Mouse (Mus musculus): Measurements from ENCODE around the gene Atxn1. TPM values are rescaled to one million over a fixed set of nuclear protein-coding genes. Genes with fewer than 3 reads are reported as not detected.

Gene Atxn1
- 7.1 and 7.7 TPM in 2 replicates for polyA plus RNA-seq (2016; fragmentation: Nextera tagmentation; extraction: Ambion mirVana)

GRCm38 (mm10) chr13:45964853-45965593, at the start of gene Atxn1:
Gene Atxn1, minus strand, starts transcription at chr13:45965008.
- Histone ChIP-seq H3K36me3 (no peaks in the 10 kb centered on the region), H3K4me2 (peak within 1 kb of the TSS; percentile 84), H3K9me3 (replicated peaks) (no peaks in the 10 kb centered on the region), H3K4me1 (replicated peaks) (peaks cover 33% of the 10 kb centered on the region), H3K9ac (peak within 1 kb of the TSS; percentile 97), H3K27ac (ENCODE audit: poor library complexity, severe bottlenecking) (peak within 1 kb of the TSS; percentile 96), H3K4me3 (peak within 1 kb of the TSS; percentile 92), H3K27me3 (replicated peaks) (no peaks in the 10 kb centered on the region)
- WGBS: under 1% methylated on average over 45 of the region's 53 CpGs
- ATAC-seq (ENCODE audit: insufficient number of reproducible peaks, low FRiP score): peak; percentile 79

GRCm38 (mm10) chr13:46011232-46011631, 46.4 kb upstream of the Atxn1 start:
- Histone ChIP-seq H3K4me2 (no peak overlapping the region), H3K27ac (ENCODE audit: poor library complexity, severe bottlenecking) (no peak overlapping the region), H3K36me3 (no peaks in the 10 kb centered on the region), H3K4me3 (no peak overlapping the region), H3K9me3 (replicated peaks) (no peaks in the 10 kb centered on the region), H3K9ac (no peak overlapping the region), H3K4me1 (replicated peaks) (peaks cover 17% of the 10 kb centered on the region), H3K27me3 (replicated peaks) (peaks cover 3% of the 10 kb centered on the region; the same call in 1 of the 2 replicates)
- ATAC-seq (ENCODE audit: insufficient number of reproducible peaks, low FRiP score): no peak
- 23% methylated on average over 9 of the region's 9 CpGs for WGBS

DNA sequence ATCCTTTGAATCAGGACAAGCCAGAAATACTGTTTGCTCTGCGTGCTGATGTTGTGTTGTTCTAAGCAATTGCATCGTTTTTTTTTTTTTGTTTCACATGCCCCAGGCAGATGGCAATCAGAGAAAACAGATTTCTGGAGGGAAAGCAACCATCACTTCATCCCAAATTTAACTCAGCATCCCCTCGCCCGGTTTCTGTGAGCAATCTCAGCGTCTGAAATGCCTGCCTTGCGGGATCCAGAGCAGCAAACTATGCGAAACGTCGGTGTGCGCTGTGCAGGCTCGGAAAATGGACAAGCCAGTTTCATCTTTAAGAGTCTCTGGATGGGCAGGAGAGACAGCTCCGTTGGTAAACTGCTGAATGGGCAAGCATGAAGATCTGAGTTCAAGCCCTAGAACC, 45.3 kb upstream of the Atxn1 start:
- no peak for ATAC-seq (ENCODE audit: insufficient number of reproducible peaks, low FRiP score)
- H3K36me3 ChIP-seq: no peaks in the 10 kb centered on the region
- H3K4me1 ChIP-seq (replicated peaks): peaks cover 26% of the 10 kb centered on the region
- H3K9me3 ChIP-seq (replicated peaks): no peaks in the 10 kb centered on the region
- H3K9ac ChIP-seq: no peak overlapping the region
- H3K27me3 ChIP-seq (replicated peaks): peaks cover 3% of the 10 kb centered on the region; the same call in 1 of the 2 replicates
- H3K27ac ChIP-seq (ENCODE audit: poor library complexity, severe bottlenecking): no peak overlapping the region
- H3K4me3 ChIP-seq: no peak overlapping the region
- H3K4me2 ChIP-seq: no peak overlapping the region
- WGBS: 73% methylated on average over 12 of the region's 12 CpGs

- peak overlapping the region; percentile 21 for H3K4me3 ChIP-seq
- H3K4me2 ChIP-seq: peak overlapping the region; percentile 65
- ATAC-seq (ENCODE audit: insufficient number of reproducible peaks, low FRiP score): no peak
- WGBS: 20% methylated on average over 30 of the region's 30 CpGs
- peak overlapping the region; percentile 35; the same call in 1 of the 2 replicates for H3K9ac ChIP-seq
- no peaks in the 10 kb centered on the region for H3K36me3 ChIP-seq
- H3K27me3 ChIP-seq (replicated peaks): peaks cover 3% of the 10 kb centered on the region; the same call in 1 of the 2 replicates
- no peak overlapping the region for H3K27ac ChIP-seq (ENCODE audit: poor library complexity, severe bottlenecking)
- no peaks in the 10 kb centered on the region for H3K9me3 ChIP-seq (replicated peaks)
- peaks cover 26% of the 10 kb centered on the region for H3K4me1 ChIP-seq (replicated peaks)
Measured at GRCm38 (mm10) chr13:46008831-46009666, 44.2 kb upstream of the Atxn1 start.

- Histone ChIP-seq H3K36me3 (no peaks in the 10 kb centered on the region), H3K4me2 (peak overlapping the region; percentile 34), H3K9ac (0 out of 2 replicates have a peak overlapping the region, but pooled peaks have one; percentile 7), H3K27ac (ENCODE audit: poor library complexity, severe bottlenecking) (peak overlapping the region; percentile 73), H3K4me1 (replicated peaks) (peaks cover 26% of the 10 kb centered on the region), H3K9me3 (replicated peaks) (no peaks in the 10 kb centered on the region), H3K27me3 (replicated peaks) (peaks cover 3% of the 10 kb centered on the region; the same call in 1 of the 2 replicates), H3K4me3 (no peak overlapping the region)
- ATAC-seq (ENCODE audit: insufficient number of reproducible peaks, low FRiP score): peak; percentile 69; the same call in 1 of the 2 replicates
- 10% methylated on average over 4 of the region's 4 CpGs for whole genome bisulfite sequencing
Measured at GRCm38 (mm10) chr13:46006211-46007102, 41.6 kb upstream of the Atxn1 start.

- H3K4me1 ChIP-seq (replicated peaks): peaks cover 26% of the 10 kb centered on the region
- WGBS: 55% methylated on average over 7 of the region's 7 CpGs
- H3K27me3 ChIP-seq (replicated peaks): peaks cover 3% of the 10 kb centered on the region; the same call in 1 of the 2 replicates
- peak overlapping the region; percentile 53; the same call in 1 of the 2 replicates for H3K9ac ChIP-seq
- H3K4me2 ChIP-seq: peak overlapping the region; percentile 34
- H3K4me3 ChIP-seq: no peak overlapping the region
- peak overlapping the region; percentile 73 for H3K27ac ChIP-seq (ENCODE audit: poor library complexity, severe bottlenecking)
- H3K36me3 ChIP-seq: no peaks in the 10 kb centered on the region
- no peak for ATAC-seq (ENCODE audit: insufficient number of reproducible peaks, low FRiP score)
- no peaks in the 10 kb centered on the region for H3K9me3 ChIP-seq (replicated peaks)
Measured at GRCm38 (mm10) chr13:46005656-46006055, 40.8 kb upstream of the Atxn1 start.

- WGBS: 80% methylated on average over 5 of the region's 5 CpGs
- H3K4me1 ChIP-seq (replicated peaks): peaks cover 9% of the 10 kb centered on the region
- no peak for ATAC-seq (ENCODE audit: insufficient number of reproducible peaks, low FRiP score)
Measured at GRCm38 (mm10) chr13:46001356-46001755, 36.5 kb upstream of the Atxn1 start.

DNA sequence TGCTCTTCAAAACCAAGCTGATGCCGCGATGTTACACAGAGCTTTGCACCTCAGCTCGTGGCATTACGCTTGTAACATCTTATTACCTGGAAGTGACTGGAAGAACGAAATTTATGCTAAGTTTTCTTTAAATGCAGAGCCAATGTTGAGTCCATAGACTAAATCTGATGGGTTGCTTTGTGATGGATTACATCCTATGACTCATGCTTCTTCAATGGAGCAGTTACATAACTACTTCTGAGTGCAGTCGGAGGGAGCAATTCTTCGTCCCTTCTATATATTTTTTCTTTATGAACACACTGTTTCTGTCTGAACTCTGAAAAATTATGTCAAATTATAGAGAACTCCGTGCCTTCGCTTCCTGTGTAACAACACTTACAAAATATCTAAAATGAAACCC, 28.1 kb upstream of the Atxn1 start:
- no peaks in the 10 kb centered on the region for H3K36me3 ChIP-seq
- no peaks in the 10 kb centered on the region for H3K9me3 ChIP-seq (replicated peaks)
- WGBS: 79% methylated on average over 9 of the region's 9 CpGs
- no peak overlapping the region for H3K9ac ChIP-seq
- ATAC-seq (ENCODE audit: insufficient number of reproducible peaks, low FRiP score): no peak
- H3K27ac ChIP-seq (ENCODE audit: poor library complexity, severe bottlenecking): no peak overlapping the region
- H3K4me1 ChIP-seq (replicated peaks): peaks cover 3% of the 10 kb centered on the region; the same call in 1 of the 2 replicates
- H3K4me3 ChIP-seq: no peak overlapping the region
- no peak overlapping the region for H3K4me2 ChIP-seq
- no peaks in the 10 kb centered on the region for H3K27me3 ChIP-seq (replicated peaks)

More at GRCm38 (mm10) chr13:46001356-46001755, 36.5 kb upstream of the Atxn1 start:
- Histone ChIP-seq H3K4me3 (no peak overlapping the region), H3K27me3 (replicated peaks) (no peaks in the 10 kb centered on the region), H3K4me2 (no peak overlapping the region), H3K9me3 (replicated peaks) (no peaks in the 10 kb centered on the region), H3K9ac (no peak overlapping the region), H3K27ac (ENCODE audit: poor library complexity, severe bottlenecking) (no peak overlapping the region), H3K36me3 (no peaks in the 10 kb centered on the region)

DNA sequence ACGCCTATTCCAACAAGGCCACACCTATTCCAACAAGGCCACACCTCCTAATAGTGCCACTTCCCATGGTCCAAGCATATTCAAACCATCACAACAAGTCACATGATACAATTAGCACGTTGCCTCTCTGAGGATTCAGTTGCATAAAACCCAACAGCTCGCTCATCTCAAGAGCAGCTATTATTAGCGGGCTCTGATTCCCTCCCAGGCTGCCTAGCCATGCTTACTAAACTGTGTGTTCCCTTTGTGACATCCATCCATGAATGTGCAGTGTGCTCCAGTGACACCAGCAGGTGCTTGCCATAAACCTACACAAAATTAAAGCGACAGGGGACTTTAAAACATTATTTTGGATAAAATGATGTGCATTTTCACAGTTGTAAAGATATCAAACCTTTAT, 25.7 kb upstream of the Atxn1 start:
- no peaks in the 10 kb centered on the region for H3K9me3 ChIP-seq (replicated peaks)
- no peak for ATAC-seq (ENCODE audit: insufficient number of reproducible peaks, low FRiP score)
- H3K27me3 ChIP-seq (replicated peaks): no peaks in the 10 kb centered on the region
- H3K27ac ChIP-seq (ENCODE audit: poor library complexity, severe bottlenecking): no peak overlapping the region
- no peak overlapping the region for H3K9ac ChIP-seq
- peaks cover 3% of the 10 kb centered on the region; the same call in 1 of the 2 replicates for H3K4me1 ChIP-seq (replicated peaks)
- H3K4me2 ChIP-seq: no peak overlapping the region
- H3K36me3 ChIP-seq: no peaks in the 10 kb centered on the region
- WGBS: 61% methylated on average over 5 of the region's 5 CpGs
- no peak overlapping the region for H3K4me3 ChIP-seq

- H3K4me2 ChIP-seq: no peak overlapping the region
- WGBS: 61% methylated on average over 5 of the region's 5 CpGs
Measured at GRCm38 (mm10) chr13:45979246-45979645, 14.4 kb upstream of the Atxn1 start.

More at GRCm38 (mm10) chr13:45979246-45979645, 14.4 kb upstream of the Atxn1 start:
- H3K4me1 ChIP-seq (replicated peaks): no peaks in the 10 kb centered on the region
- H3K36me3 ChIP-seq: no peaks in the 10 kb centered on the region
- no peak overlapping the region for H3K27ac ChIP-seq (ENCODE audit: poor library complexity, severe bottlenecking)
- H3K4me3 ChIP-seq: no peak overlapping the region
- H3K27me3 ChIP-seq (replicated peaks): no peaks in the 10 kb centered on the region
- H3K9ac ChIP-seq: no peak overlapping the region
- H3K9me3 ChIP-seq (replicated peaks): no peaks in the 10 kb centered on the region
- no peak for ATAC-seq (ENCODE audit: insufficient number of reproducible peaks, low FRiP score)

Data from heart, embryonic 12.5 days (tissue).